Mouse (Mus musculus): ENCODE results near the gene Fads6. TPM values are rescaled to one million over a fixed set of nuclear protein-coding genes. Genes with fewer than 3 reads are reported as not detected.
A peak's percentile ranks its signal among the peaks of the same experiment; 100 is the strongest.

The Fads6 gene
- polyA plus RNA-seq, 1 experiment = 15.3 TPM

DNA sequence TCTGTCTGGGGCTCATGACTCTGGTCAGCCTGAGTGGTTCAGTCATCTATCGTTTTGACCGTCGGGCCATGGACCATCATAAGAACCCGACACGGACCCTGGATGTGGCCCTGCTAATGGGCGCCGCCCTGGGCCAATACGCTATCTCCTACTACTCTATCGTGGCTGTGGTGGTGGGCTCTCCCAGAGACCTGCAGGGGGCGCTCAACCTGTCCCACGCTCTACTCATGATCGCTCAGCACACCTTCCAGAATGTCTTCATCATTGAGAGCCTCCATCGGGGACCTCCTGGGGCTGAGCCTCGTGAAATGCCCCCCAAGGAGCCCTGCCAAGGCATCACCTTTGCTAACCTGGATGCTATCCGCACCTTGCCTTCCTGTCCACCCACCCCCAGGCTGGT is 31.9 kb upstream of the Fads6 start:
- no peak for TF ChIP-seq POLR2A (IDR thresholded peaks at IDR 0.05; ENCODE audit: extremely low read depth, insufficient read depth, low read length)
- TF ChIP-seq CTCF (IDR thresholded peaks at IDR 0.05; ENCODE audit: extremely low read depth, insufficient read depth, low read length) = no peak
- H3K27ac ChIP-seq (ENCODE audit: insufficient read depth, low read length) = no peak overlapping the region
- H3K4me3 ChIP-seq (ENCODE audit: insufficient read depth, low read length) = no peak overlapping the region
- peaks cover 1% of the 10 kb centered on the region for H3K4me1 ChIP-seq (ENCODE audit: control insufficient read depth, insufficient read depth, low read length)

DNA sequence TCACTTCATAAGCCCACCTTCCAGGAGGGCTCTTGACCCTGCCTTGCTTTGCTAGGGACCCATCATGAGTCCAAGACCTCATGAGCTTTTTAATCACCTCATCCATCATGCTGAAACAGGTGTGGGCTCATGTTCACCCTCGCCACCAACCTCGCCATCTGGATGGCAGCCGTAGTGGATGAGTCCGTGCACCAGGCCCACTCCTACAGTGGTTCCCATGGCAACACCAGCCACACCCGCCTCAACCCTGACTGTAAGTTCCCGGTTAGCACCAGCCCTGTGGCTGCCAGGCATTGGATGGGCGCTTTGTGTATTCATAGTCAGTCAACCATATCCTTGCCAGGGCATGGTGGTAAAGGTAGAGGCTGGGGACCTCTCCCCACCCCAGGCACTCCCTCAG is 29.3 kb upstream of the Fads6 start:
- Histone ChIP-seq H3K4me1 (ENCODE audit: control insufficient read depth, insufficient read depth, low read length) (peaks cover 1% of the 10 kb centered on the region), H3K4me3 (ENCODE audit: insufficient read depth, low read length) (no peak overlapping the region), H3K27ac (ENCODE audit: insufficient read depth, low read length) (no peak overlapping the region)
- TF ChIP-seq POLR2A (IDR thresholded peaks at IDR 0.05; ENCODE audit: extremely low read depth, insufficient read depth, low read length) (no peak), CTCF (IDR thresholded peaks at IDR 0.05; ENCODE audit: extremely low read depth, insufficient read depth, low read length) (no peak)

- Histone ChIP-seq H3K27ac (ENCODE audit: insufficient read depth, low read length) (no peak overlapping the region), H3K4me3 (ENCODE audit: insufficient read depth, low read length) (no peak overlapping the region), H3K4me1 (ENCODE audit: control insufficient read depth, insufficient read depth, low read length) (peaks cover 1% of the 10 kb centered on the region)
- TF ChIP-seq POLR2A (IDR thresholded peaks at IDR 0.05; ENCODE audit: extremely low read depth, insufficient read depth, low read length) = no peak
- TF ChIP-seq CTCF (IDR thresholded peaks at IDR 0.05; ENCODE audit: extremely low read depth, insufficient read depth, low read length) = no peak
Measured at GRCm38 (mm10) chr11:115323354-115323753, 25.9 kb upstream of the Fads6 start.

GRCm38 (mm10) chr11:115321906-115322693 is 24.6 kb upstream of the Fads6 start, which contains the start of gene Ush1g:
Ush1g (minus strand) TSS chr11:115322041.
- TF ChIP-seq POLR2A (IDR thresholded peaks at IDR 0.05; ENCODE audit: extremely low read depth, insufficient read depth, low read length) (no peak), CTCF (IDR thresholded peaks at IDR 0.05; ENCODE audit: extremely low read depth, insufficient read depth, low read length) (peak; percentile 73)
- H3K4me1 ChIP-seq (ENCODE audit: control insufficient read depth, insufficient read depth, low read length) = no peaks in the 10 kb centered on the region; the same call in 1 of the 2 replicates
- H3K4me3 ChIP-seq (ENCODE audit: insufficient read depth, low read length) = 0 out of 2 replicates have a peak within 1 kb of the TSS, but pooled peaks have one; percentile 1
- no peak within 1 kb of the TSS for H3K27ac ChIP-seq (ENCODE audit: insufficient read depth, low read length)

DNA sequence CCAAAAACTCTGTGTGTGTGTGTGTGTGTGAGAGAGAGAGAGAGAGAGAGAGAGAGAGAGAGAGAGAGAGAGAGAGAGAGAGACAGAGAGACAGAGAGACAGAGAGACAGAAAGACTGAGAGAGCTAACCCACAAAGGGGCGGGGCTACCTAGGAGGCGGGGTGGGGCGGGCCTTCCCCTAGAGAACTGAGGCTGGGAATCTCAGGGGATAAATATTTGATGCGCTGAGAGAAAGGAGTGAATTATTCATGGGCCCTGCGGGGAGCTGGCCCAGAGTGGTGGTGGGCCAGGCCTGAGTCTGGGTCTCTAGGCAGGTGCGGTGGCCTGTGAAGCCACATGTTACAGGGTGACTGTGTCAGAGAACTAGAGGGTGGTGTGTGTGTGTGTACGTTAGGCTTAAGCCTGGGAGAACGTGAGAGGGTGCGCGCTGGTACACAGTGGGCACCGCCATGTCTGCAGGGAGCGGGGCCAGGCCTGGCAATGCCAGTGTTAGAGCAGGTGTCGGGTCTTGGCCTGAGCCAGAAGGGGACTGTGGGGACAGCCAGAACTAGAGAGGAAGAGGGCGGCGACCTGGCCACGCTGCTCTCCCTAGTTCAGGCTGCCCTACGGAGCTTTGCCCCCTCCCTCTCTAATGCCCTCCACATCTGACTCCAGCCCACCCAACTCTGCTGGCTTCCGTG is 22.4 kb upstream of the Fads6 start:
- no peak for TF ChIP-seq CTCF (IDR thresholded peaks at IDR 0.05; ENCODE audit: extremely low read depth, insufficient read depth, low read length)
- TF ChIP-seq POLR2A (IDR thresholded peaks at IDR 0.05; ENCODE audit: extremely low read depth, insufficient read depth, low read length) = no peak
- Histone ChIP-seq H3K4me1 (ENCODE audit: control insufficient read depth, insufficient read depth, low read length) (no peaks in the 10 kb centered on the region), H3K4me3 (ENCODE audit: insufficient read depth, low read length) (no peak overlapping the region), H3K27ac (ENCODE audit: insufficient read depth, low read length) (no peak overlapping the region)

DNA sequence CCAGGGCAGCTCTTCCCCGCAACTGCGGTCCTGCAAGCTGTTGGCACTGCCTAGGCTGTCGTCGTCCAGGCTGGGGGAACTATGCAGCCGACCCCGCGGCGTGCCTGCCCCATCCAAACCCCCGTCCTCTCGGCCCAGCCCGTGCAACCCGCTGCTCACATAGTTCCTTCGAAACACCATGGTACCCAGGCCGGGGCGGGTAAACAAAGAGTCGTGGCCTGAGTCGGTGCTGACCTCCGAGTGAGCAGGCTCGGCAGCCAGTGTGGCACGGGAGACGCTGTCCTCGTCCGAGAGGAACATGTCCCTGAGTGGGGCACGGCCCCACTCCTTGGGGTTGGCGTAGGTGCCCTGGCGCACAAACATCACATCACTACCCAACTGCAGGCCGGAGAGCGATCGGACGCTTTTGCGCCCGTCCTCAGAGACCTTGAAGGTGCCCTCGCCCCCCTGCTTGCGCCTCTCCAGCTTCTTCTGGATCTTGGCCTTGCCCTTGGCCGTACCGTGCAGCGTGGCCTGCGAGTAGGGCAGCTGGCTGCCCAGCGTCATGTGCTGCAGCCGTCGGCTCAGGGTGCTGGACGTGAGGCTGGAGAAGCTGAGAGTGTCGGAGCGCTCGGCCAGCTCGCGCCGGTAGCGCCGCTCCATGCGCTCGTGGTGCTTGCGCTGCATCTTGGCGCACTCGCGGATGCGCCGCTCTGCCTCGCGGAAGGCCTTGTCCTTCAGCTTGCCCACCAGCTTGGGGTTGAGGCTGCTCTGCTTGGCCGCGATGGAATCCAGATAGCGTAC is 21.0 kb upstream of the Fads6 start:
- no peak for TF ChIP-seq POLR2A (IDR thresholded peaks at IDR 0.05; ENCODE audit: extremely low read depth, insufficient read depth, low read length)
- TF ChIP-seq CTCF (IDR thresholded peaks at IDR 0.05; ENCODE audit: extremely low read depth, insufficient read depth, low read length) = no peak
- Histone ChIP-seq H3K4me3 (ENCODE audit: insufficient read depth, low read length) (no peak overlapping the region), H3K4me1 (ENCODE audit: control insufficient read depth, insufficient read depth, low read length) (no peaks in the 10 kb centered on the region), H3K27ac (ENCODE audit: insufficient read depth, low read length) (no peak overlapping the region)

GRCm38 (mm10) chr11:115317204-115317603 is 19.7 kb upstream of the Fads6 start:
- no peak overlapping the region for H3K4me3 ChIP-seq (ENCODE audit: insufficient read depth, low read length)
- H3K27ac ChIP-seq (ENCODE audit: insufficient read depth, low read length) = no peak overlapping the region
- TF ChIP-seq CTCF (IDR thresholded peaks at IDR 0.05; ENCODE audit: extremely low read depth, insufficient read depth, low read length) = no peak
- no peak for TF ChIP-seq POLR2A (IDR thresholded peaks at IDR 0.05; ENCODE audit: extremely low read depth, insufficient read depth, low read length)
- no peaks in the 10 kb centered on the region for H3K4me1 ChIP-seq (ENCODE audit: control insufficient read depth, insufficient read depth, low read length)

GRCm38 (mm10) chr11:115314249-115314648 is 16.8 kb upstream of the Fads6 start:
- H3K4me3 ChIP-seq (ENCODE audit: insufficient read depth, low read length) = no peak overlapping the region
- H3K4me1 ChIP-seq (ENCODE audit: control insufficient read depth, insufficient read depth, low read length) = no peaks in the 10 kb centered on the region
- TF ChIP-seq POLR2A (IDR thresholded peaks at IDR 0.05; ENCODE audit: extremely low read depth, insufficient read depth, low read length) (no peak), CTCF (IDR thresholded peaks at IDR 0.05; ENCODE audit: extremely low read depth, insufficient read depth, low read length) (0 out of 2 replicates have a peak, but pooled peaks have one; percentile 24)
- H3K27ac ChIP-seq (ENCODE audit: insufficient read depth, low read length) = no peak overlapping the region

DNA sequence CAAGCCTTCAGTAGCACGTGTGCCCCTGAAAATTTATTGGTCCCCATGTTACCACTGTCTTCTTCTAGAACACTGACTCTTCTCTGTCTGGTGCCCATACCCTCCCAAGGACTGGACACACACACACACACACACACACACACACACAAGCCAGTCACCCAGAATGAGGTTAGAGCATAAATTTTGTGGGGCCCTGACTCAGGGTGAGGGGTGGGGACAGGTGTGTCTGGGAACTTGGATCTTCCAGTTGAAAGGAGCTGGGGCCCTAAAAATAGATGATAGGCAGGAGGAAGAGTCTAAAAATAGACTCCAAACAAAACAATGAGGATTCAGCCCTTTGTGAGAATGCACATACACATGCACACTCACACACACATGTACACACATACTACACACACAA is 11.3 kb upstream of the Fads6 start:
- Histone ChIP-seq H3K27ac (ENCODE audit: insufficient read depth, low read length) (no peak overlapping the region), H3K4me3 (ENCODE audit: insufficient read depth, low read length) (no peak overlapping the region), H3K4me1 (ENCODE audit: control insufficient read depth, insufficient read depth, low read length) (no peaks in the 10 kb centered on the region)
- TF ChIP-seq CTCF (IDR thresholded peaks at IDR 0.05; ENCODE audit: extremely low read depth, insufficient read depth, low read length) (no peak), POLR2A (IDR thresholded peaks at IDR 0.05; ENCODE audit: extremely low read depth, insufficient read depth, low read length) (no peak)

Data from cortical plate, adult 2 months (tissue).